Mouse (Mus musculus) thymus, adult 2 months (tissue): ENCODE measurements around the gene Fam185a.

Experiments used
- CTCF ChIP-seq: fragments of 200-500 bp; IDR thresholded peaks from 2 replicates; pipeline ENCODE4 v1.5.1; 2012; ENCODE audit warnings: mild to moderate bottlenecking, control low read depth, low read length, moderate library complexity, borderline replicate concordance; ENCODE audit not compliant: control insufficient read depth, poor library complexity, insufficient read depth; ENCODE audit errors: extremely low read depth
- POLR2A ChIP-seq: fragments of 200-500 bp; IDR thresholded peaks from 2 replicates; pipeline ENCODE4 v1.6.1; 2012; ENCODE audit warnings: mild to moderate bottlenecking, low read length, control low read depth, moderate library complexity; ENCODE audit not compliant: control insufficient read depth, poor library complexity, insufficient read depth; ENCODE audit errors: extremely low read depth

GRCm38 (mm10) chr5:21479746-21480145, 55.0 kb downstream of the Fam185a start:
- TF ChIP-seq CTCF (no peak), POLR2A (no peak)
